Mouse (Mus musculus): ENCODE results near the gene Olfr566.

The Olfr566 gene

DNA sequence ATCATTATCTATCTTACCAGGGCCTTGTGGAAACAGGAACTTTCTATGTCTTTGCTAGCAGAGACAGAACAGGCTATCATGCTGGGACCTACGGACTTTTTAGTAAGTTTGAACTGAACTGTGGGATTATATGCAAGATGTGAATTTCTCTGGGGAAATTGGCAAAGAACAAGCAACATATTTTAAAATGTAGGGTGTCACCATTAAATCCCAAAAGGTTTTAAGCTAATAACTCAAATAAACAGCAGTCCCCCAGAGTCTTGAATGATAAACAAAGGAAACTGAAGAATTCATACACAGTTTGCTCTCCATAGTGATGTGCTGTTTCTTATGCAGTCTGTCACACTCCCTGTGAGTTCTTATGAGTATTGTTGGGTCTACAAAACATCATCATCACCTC, at the start of gene Olfr566:
Gene Olfr566 (minus strand): TSS at position 101 of the 400 bp plus-strand sequence.
- no peak for DNase-seq

- DNase-seq, result no peak
Observed at GRCm38 (mm10) chr7:102890782-102891181, 32.2 kb upstream of the Olfr566 start, which contains the start of gene Olfr569. TSS of gene Olfr569 (minus strand) at chr7:102890882.

- no peak for DNase-seq
Observed at GRCm38 (mm10) chr7:102876822-102877221, 18.3 kb upstream of the Olfr566 start, which contains the start of gene Olfr568. TSS of gene Olfr568 (plus strand) at chr7:102877122.

- DNase-seq, result no peak
Observed at GRCm38 (mm10) chr7:102855807-102856206, 2.8 kb downstream of the Olfr566 start.
